Mouse (Mus musculus) liver, adult 2 months (tissue): ENCODE data around the gene Afm.

ENCODE experiments used
- CTCF ChIP-seq: fragments of 200-500 bp; IDR thresholded peaks from 2 replicates; pipeline ENCODE4 v1.5.1; 2011; ENCODE audit warnings: low read depth, low read length, control low read depth
- POLR2A ChIP-seq: fragments of 200-500 bp; IDR thresholded peaks from 2 replicates; pipeline ENCODE4 v1.6.1; 2011; ENCODE audit warnings: low read length, control low read depth; ENCODE audit not compliant: insufficient read depth; ENCODE audit errors: extremely low read depth

GRCm38 (mm10) chr5:90568338-90568737 is 49.6 kb downstream of the Afm start:
- no peak for TF ChIP-seq POLR2A
- no peak for TF ChIP-seq CTCF
